Mouse (Mus musculus): Measurements from ENCODE around the gene Serpina3b.
"Not testable (repeated sequence)": the region's sequence is repeated elsewhere in the genome, so short reads cannot be mapped to it uniquely, and the experiment has no call there.

Serpina3b gene

GRCm38 (mm10) chr12:104127696-104128095 is at the start of gene Serpina3b:
TSS of gene Serpina3b (plus strand) at chr12:104127996.
- DNase-seq (ENCODE audit: low spot score in 2 of 2): no peak

DNA sequence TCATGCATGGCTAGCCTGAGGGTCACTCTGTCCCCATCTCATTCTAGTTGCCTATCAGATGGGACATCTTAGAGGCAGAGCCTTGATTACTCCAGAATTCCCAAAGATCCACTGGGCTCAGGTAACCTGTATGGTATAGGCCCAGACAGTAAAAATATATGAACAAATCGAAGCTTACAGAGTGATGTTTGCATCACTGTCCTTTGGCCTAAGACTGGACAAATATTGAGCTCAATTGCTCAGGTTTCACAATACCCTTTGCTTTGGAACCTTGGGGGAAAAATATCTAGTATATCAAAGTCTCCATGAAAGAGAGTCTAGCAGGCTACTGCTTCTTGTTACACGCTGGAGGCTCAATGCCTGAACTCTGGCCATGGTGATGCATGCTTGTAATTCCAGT is 37.7 kb upstream of the Serpina3b start:
- DNase-seq (ENCODE audit: low spot score in 2 of 2): no peak

DNA sequence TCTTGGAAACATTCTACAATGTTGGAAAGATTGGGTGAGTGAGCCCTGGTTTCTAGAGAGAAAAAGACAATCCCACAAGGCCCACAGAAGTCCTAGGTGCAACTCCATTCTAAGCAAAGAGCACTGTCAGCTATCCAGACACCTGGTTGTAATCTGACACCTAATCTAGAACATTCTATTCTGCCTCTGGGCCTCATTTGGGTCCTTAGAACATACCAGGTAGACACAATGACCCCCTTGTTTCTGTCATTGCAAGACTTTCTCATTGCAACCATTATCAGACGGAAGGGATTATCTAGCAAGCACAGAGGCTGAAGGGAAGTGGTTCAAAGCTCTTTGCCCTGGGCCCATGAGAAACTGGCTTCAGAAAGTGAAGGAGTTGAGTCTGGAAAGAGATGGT is 36.5 kb upstream of the Serpina3b start:
- no peak for DNase-seq (ENCODE audit: low spot score in 2 of 2)

DNA sequence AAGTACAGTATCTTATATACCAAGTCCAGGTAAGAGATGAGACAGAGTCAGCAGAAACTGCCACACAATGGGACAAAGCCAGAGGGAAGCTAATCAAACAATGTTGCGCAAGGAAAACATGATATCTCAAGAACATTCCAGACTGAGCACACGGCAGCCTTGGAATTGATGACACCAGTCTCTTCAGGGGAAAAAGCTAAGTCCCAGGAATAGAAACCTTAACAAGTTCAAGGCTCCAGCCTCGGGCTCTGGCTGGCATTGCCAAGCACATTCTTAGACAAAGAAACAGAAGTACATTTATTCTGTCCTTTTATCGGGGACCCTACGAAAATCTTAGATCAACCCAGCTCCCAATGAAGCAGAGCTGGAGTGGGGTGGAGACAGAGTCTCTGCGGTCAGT is 27.0 kb upstream of the Serpina3b start, which contains the start of gene Serpina5:
Gene Serpina5, plus strand, starts transcription at position 346 of the 400 bp plus-strand sequence.
- DNase-seq (ENCODE audit: low spot score in 2 of 2): no peak

GRCm38 (mm10) chr12:104105847-104106246 is 21.9 kb upstream of the Serpina3b start:
- DNase-seq (ENCODE audit: low spot score in 2 of 2): no peak

GRCm38 (mm10) chr12:104106919-104107318 is 20.9 kb upstream of the Serpina3b start:
- DNase-seq (ENCODE audit: low spot score in 2 of 2): no peak

DNA sequence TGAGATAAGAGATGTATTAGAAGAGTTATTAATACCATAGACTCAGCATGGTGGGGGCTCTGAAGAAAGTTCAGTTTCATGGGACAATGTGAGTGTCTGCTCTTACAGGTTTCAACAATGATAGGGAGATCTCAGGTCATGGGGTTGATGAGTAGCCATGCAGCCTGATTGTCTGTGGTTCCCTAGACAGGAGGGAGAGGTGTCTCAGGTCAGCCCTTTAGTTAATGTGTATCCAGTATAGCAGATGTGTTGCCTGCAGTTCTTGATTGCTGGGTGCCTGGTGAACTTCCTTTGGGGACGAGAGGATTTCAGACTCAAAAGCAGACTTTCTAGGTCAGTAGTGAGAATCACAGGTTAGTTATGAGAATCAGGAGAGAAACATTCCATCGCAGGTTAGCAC is 19.3 kb upstream of the Serpina3b start:
- DNase-seq (ENCODE audit: low spot score in 2 of 2): no peak

GRCm38 (mm10) chr12:104112333-104112732 is 15.5 kb upstream of the Serpina3b start, which contains the start of gene Serpina3a:
TSS of gene Serpina3a (plus strand) at chr12:104112724.
- not testable (repeated sequence) for DNase-seq (ENCODE audit: low spot score in 2 of 2)

- no peak for DNase-seq (ENCODE audit: low spot score in 2 of 2)
Observed at GRCm38 (mm10) chr12:104114921-104115579, 12.7 kb upstream of the Serpina3b start.

GRCm38 (mm10) chr12:104123097-104123496 is 4.7 kb upstream of the Serpina3b start:
- DNase-seq (ENCODE audit: low spot score in 2 of 2): no peak

GRCm38 (mm10) chr12:104123996-104124395 is 3.8 kb upstream of the Serpina3b start:
- no peak for DNase-seq (ENCODE audit: low spot score in 2 of 2)

- DNase-seq (ENCODE audit: low spot score in 2 of 2): no peak
Observed at GRCm38 (mm10) chr12:104125021-104125560, 2.7 kb upstream of the Serpina3b start.

- DNase-seq (ENCODE audit: low spot score in 2 of 2): no peak
Observed at GRCm38 (mm10) chr12:104131041-104131440, 3.2 kb downstream of the Serpina3b start.

DNA sequence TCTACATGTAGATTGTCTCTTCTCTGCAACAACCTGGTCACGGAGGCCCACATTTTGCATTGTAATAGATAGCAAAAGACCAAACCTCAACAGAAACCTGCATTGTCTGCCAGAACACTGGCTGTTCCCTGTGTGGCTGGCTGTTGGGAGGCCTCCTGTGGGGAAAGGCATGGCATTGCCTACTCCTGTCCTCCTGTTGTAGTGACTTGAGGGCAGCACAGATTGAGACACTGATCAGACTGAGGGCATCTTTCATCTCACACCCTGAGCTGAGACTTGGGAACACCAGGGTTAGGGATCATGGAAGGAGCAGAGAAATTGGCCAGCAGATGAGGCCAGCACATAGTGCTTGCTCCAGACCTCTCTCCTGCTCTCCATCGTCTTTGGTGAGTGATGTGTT is 10.4 kb downstream of the Serpina3b start:
- no peak for DNase-seq (ENCODE audit: low spot score in 2 of 2)

GRCm38 (mm10) chr12:104140543-104141103 is 12.8 kb downstream of the Serpina3b start:
- DNase-seq (ENCODE audit: low spot score in 2 of 2): no peak

- DNase-seq (ENCODE audit: low spot score in 2 of 2): no peak
Observed at GRCm38 (mm10) chr12:104141506-104141905, 13.7 kb downstream of the Serpina3b start.

- no peak for DNase-seq (ENCODE audit: low spot score in 2 of 2)
Observed at GRCm38 (mm10) chr12:104142427-104142826, 14.6 kb downstream of the Serpina3b start.

DNA sequence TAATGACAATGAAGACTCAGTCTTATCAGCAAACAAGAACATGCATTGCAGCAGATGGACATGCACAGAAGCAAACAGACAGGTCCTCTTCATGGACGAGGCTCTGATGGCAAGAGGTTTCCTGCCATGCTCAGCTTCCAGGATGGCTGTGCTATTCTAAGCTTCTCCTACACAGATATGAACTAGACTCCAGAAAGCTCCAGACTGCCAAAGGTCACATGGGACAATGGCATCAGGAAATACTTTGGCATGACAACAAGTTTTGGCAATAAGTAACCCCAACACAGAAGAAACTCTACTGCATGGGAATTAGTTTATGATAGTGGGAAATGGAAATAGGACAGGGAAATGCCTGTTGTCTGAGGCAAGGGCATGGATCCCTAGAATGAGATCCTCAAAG is 15.5 kb downstream of the Serpina3b start:
- DNase-seq (ENCODE audit: low spot score in 2 of 2): no peak

GRCm38 (mm10) chr12:104145571-104145970 is 17.8 kb downstream of the Serpina3b start:
- DNase-seq (ENCODE audit: low spot score in 2 of 2): no peak

DNA sequence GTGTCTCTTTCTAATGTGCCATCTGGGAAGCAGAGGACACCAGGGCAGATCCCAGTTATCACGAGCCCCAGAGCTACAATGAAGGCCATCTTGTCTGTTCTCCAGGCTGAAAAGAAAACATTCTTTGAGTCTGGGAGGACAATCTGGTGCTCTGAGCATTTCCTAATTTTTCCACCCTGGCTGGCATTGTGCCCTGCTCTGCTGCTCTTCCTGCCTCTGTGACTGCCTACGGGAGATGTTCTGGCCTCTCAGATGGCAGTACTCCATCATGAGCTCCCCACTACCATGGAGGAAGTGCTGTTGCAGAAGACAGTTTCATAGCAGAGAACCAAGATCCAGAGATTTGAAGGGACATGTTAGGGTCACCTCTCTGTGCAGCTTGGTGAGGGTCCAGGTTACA is 24.2 kb downstream of the Serpina3b start:
- no peak for DNase-seq (ENCODE audit: low spot score in 2 of 2)

- DNase-seq (ENCODE audit: low spot score in 2 of 2): no peak
Observed at GRCm38 (mm10) chr12:104153041-104153645, 25.3 kb downstream of the Serpina3b start.

DNA sequence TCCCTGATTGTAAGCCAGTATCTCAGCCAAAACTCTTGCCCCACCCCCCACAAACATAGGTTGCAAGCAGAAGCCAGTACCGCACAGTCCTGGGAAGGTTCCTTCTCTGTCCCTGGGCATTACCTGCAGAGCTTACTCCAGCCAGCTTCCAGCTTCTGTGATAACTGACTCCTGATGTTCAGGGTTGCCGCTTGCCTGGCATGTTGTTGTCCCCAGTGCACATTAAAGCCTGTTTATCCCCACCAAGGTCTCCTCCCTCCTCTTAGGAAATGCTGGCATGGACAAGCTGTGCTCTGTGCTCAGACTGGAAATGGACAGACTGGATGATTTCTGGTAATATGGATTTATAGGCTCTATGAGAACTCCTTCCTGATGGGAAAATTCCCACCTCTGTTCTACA is 25.9 kb downstream of the Serpina3b start, which contains the start of gene Serpina3c:
Gene Serpina3c, minus strand, starts transcription at position 215 of the 400 bp plus-strand sequence.
- DNase-seq (ENCODE audit: low spot score in 2 of 2): no peak

DNA sequence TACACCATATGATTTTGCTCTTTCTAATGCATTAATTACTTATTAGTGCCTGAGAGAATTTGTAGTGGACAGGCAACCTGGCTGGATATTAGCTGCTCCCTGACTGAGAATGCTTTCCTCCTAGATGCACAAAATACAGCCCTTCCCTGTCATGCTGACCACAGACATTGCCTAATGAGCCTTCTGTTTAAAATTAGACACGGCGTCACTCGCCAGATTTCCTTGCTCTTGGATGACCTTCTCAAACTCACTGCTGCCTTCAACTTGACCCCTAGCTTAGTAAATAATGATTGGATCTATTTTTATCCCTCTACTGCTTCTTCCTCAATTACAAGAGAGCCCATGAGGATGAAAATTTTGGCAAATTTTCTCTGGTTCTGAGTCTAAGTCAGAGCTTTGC is 47.0 kb downstream of the Serpina3b start:
- no peak for DNase-seq (ENCODE audit: low spot score in 2 of 2)

Data from left cerebral cortex, adult 9 months (tissue).